Mouse (Mus musculus): ENCODE measurements around the gene Olfr467.
"Not testable (repeated sequence)": the region's sequence is repeated elsewhere in the genome, so short reads cannot be mapped to it uniquely, and the experiment has no call there.

The Olfr467 gene

DNA sequence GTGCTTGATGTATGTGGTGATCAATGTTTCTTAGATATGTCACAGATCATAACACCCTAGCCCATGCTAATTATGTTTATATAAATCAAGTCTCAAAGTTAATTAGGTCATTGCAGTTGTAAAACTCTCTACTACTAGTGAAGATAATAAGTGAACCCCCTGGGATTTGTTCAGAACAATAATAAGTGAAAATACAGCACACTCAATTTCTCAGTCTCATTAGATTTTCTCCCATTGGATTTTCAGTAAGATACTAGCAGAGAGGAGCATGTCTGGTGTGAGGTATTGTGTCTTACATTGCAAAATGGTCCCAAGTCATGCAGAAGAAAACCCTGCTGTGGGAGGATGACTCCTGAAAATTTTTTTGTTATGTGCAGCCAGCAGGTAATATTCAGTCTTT lies at the start of gene Olfr467:
Gene Olfr467, plus strand, starts transcription at position 301 of the 400 bp plus-strand sequence.
- DNase-seq, result no peak

DNA sequence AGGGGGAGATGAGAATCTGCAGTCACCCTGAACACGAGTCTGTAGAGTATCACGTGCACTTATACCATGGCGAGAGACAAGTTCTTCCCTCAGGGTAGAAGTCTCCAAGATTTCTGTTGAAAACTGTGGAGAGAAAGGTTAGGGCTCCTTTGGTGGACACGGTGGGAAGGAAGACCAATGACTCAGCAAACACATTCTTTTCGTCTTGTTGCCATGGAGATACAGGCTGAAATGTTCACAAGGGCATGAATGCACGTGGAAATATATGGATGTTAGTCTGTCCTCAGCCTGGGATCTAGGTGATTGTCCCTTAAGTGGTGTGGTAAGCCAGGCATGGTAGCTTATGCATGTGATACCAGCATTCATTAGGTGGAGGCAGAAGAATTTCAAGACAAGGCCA lies 41.3 kb upstream of the Olfr467 start:
- DNase-seq, result no peak

DNA sequence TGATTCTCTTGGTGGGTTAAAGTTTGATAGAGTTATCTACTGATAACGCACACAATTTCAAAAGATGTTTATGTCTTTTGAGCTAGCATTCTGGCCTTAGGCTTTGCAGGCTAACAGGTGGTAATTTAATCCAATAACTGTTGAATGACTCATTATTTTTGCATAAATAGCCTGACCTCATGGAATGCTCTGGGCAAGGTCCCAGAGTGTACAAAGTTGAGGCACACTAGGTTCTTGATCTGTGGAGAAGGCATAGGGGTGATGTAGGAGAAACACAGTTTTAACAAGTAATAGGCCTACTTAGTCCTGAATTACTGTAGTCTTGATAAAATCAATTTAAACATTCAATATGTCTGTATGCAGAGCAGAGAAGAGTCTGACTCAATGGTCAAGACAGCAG lies 33.8 kb upstream of the Olfr467 start:
- no peak for DNase-seq

GRCm38 (mm10) chr7:107779611-107780010 lies 32.5 kb upstream of the Olfr467 start:
- peak in 1 of 2 experiments; percentile 33 for DNase-seq

DNA sequence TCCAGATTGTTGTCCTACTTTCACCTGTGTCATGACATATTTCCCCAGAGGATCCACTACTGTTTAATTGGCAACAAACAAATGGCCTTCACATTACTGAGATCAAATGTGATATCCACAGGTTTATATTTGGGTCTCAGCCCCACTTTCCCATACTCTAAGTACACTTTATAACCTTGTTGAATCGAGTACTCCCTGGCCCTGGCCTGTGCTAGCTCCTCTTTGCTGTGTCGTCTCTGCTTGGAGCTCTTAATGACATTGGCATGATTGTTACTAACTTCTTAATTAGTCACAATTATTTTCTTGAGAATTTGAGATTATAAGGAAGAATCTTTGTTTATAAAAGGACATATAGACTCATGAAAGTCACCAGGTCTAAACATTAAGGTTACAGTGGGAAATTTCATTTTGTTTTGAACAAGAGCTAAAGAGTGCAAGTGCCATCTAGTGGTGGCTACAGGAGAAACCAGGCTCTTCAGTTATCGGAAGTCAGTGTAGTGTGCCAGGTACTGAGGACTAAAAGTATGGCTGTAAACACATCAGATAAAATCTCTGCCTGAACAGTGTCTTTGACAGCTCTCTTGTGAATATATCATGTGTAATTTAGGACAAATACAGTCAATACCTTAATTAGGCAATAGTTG lies 24.0 kb upstream of the Olfr467 start:
- DNase-seq, result peak in 1 of 2 experiments; percentile 8

DNA sequence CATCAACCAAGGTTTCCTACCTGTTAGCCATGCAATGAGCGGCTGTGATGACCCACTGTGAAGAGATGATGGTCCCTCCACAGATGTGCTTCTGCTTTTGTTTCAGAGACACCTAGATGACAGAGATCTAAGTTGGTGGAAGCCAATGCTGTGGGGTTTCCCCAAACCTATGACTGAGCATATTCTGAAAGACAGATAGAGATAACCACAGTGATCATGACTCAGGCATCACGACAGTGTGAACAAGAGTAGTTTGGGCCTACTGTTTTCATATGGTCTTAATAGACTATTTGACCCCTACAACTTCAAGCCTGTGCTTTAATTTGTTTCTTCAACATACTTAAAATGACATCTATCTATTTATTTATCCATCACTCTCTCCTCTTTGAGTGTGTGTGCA lies 15.6 kb upstream of the Olfr467 start:
- DNase-seq, result no peak

- no peak for DNase-seq
Measured at GRCm38 (mm10) chr7:107801108-107801507, 11.0 kb upstream of the Olfr467 start, which contains the start of gene Ovch2. Ovch2 (minus strand) TSS chr7:107801208.

DNA sequence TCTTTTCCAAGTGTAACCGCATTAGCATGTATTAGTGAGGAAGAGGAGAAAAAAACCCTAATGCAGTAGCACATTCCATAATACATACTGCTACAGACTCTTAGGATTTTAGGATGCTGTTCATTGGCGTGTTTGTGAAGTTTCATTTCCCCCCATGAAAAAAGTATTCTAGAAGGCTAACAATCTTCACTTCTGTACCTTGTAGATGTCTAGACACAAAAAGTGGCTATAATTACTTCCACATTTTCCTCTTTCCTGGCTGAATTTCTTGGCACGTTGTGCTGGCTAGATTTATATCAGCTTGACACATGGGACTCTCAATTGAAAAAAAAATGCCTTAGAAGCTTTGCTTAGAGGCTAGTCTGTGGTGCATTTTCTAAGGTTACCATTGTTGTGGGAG lies 9.9 kb upstream of the Olfr467 start:
- DNase-seq, result no peak

DNA sequence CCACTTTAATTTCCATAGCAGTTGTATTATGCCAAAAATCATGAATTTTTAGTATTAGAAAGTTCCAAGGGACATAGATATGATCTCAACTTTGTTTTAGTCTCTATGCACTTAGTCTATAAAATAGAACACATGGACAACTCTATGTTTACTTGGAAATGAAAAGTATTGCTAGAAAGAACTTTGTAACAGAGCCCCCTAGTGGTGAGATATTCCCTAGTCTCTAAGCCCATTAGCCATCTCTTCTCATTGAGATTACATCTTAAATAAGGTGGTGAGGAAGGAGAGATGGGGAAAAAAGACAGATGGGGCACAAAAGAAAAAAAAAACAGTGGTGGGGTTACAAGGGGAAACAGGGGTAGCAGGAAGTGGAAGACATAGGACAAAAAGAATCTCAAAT lies 7.4 kb downstream of the Olfr467 start:
- DNase-seq, result no peak

DNA sequence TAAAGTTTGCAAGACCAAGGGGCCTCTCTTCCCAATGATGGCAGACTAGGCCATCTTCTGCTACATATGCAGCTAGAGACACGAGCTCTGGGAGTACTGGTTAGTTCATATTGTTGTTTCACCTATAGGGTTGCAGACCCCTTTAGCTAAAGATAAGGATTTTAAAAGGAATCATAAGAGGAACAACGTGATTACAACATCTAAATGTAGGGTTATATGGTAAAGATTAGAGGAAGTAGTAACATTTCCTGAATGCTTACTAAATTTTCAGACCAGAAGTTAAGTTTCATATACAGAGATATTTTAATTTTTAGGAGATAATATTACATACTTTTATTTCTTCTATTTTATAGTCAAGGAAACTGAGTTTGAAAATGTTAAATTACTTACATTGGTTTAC lies 11.8 kb downstream of the Olfr467 start:
- DNase-seq, result not testable (repeated sequence)

- DNase-seq, result not testable (repeated sequence)
Measured at GRCm38 (mm10) chr7:107825441-107825840, 13.4 kb downstream of the Olfr467 start, which contains the start of gene Olfr469. Olfr469 (minus strand) TSS chr7:107825541.

DNA sequence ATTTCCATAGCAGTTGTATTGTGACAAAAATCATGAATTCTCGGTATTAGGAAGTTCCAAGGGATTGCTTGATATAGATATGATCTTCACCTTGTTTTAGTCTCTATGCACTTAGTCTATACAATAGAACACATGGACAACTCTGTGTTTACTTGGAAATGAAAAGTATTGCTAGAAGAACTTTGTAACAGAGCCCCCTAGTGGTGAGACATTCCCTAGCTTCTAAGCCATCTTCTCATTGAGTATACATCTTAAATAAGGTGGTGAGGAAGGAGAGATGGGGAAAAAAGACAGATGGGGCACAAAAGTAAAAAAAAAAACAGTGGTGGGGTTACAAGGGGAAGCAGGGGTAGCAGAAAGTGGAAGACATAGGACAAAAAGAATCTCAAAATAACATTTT lies 29.7 kb downstream of the Olfr467 start:
- DNase-seq, result no peak

GRCm38 (mm10) chr7:107847390-107847789 lies 35.3 kb downstream of the Olfr467 start, which contains the start of gene Olfr470:
Olfr470 (minus strand) TSS chr7:107847490.
- DNase-seq, result not testable (repeated sequence)

Measured in cerebellum, postnatal 25 days (tissue).